Comparison of ENCODE assay signal across 8 mouse cellular contexts in the genomic region with DNA sequence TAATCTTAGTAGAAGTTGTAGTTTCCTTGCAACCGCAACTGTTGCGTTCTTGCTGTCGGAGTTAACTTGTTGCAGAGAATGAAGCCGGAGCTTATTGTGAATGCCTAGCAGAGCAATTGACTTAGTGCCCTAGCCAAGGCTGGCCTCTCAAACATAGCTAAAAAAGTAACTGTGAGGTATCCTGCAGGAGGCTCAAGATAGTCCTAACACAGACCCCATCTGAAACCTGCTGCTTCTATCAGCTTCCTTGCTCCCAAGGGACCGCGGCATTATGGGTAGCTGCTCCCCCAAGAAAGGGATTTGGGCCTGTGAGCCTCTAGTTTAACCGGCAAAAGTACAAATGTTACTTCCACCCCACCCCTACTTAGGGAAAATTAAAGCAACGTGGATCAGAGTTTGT. TPM values are rescaled to one million over a fixed set of nuclear protein-coding genes. Genes with fewer than 3 reads are reported as not detected.
DNase-seq lines count a peak whose midpoint lies in the region; ATAC-seq and TF ChIP-seq lines count a peak whose summit lies in the region.

No protein-coding gene starts in this region.

- H3K9me3 ChIP-seq in lung, embryonic 14.5 days (ENCODE audit: low read depth, low read length): no peaks in the 10 kb centered on the region
- H3K9me3 ChIP-seq in forebrain, postnatal 0 days (ENCODE audit: low read length): no peaks in the 10 kb centered on the region
- H3K9me3 ChIP-seq in limb, embryonic 13.5 days: no peaks in the 10 kb centered on the region

- peak overlapping the region; percentile 100 for H3K27ac ChIP-seq in lung, embryonic 14.5 days (ENCODE audit: low read depth)
- peak overlapping the region; percentile 21; the same call in 1 of the 2 replicates for H3K27ac ChIP-seq in forebrain, postnatal 0 days (ENCODE audit: low read depth, low read length)
- peak overlapping the region; percentile 100 for H3K27ac ChIP-seq in limb, embryonic 13.5 days
- H3K27ac ChIP-seq in small intestine, adult 2 months (ENCODE audit: insufficient read depth, low read depth, low read length): peak overlapping the region; percentile 100
- no peak overlapping the region for H3K27ac ChIP-seq in cerebellum, adult 2 months (ENCODE audit: insufficient read depth, low read length)

- peak overlapping the region; percentile 88; the same call in 1 of the 2 replicates for H3K4me3 ChIP-seq in lung, embryonic 14.5 days (ENCODE audit: low read depth, low read length)
- H3K4me3 ChIP-seq in forebrain, postnatal 0 days (ENCODE audit: low read depth, low read length): peak overlapping the region; percentile 95; the same call in 1 of the 2 replicates
- peak overlapping the region; percentile 90 for H3K4me3 ChIP-seq in limb, embryonic 13.5 days
- no peak overlapping the region for H3K4me3 ChIP-seq in small intestine, adult 2 months (ENCODE audit: low read depth, low read length)
- H3K4me3 ChIP-seq in cerebellum, adult 2 months (replicated peaks; ENCODE audit: insufficient read depth, low read depth, low read length): no peak overlapping the region

- no peak for ATAC-seq in lung, embryonic 14.5 days (ENCODE audit: insufficient read depth)
- no peak for ATAC-seq in forebrain, postnatal 0 days
- no peak for ATAC-seq in limb, embryonic 13.5 days (ENCODE audit: low FRiP score, low read depth)

- TF ChIP-seq CTCF in lung, embryonic 14.5 days (IDR thresholded peaks at IDR 0.05; ENCODE audit: low read depth): no peak
- no peak for TF ChIP-seq CTCF in forebrain, postnatal 0 days (IDR thresholded peaks at IDR 0.05; ENCODE audit: low read depth)
- no peak for TF ChIP-seq CTCF in small intestine, adult 2 months (IDR thresholded peaks at IDR 0.05; ENCODE audit: extremely low read depth, insufficient read length, insufficient replicate concordance, low read depth, low read length)
- TF ChIP-seq CTCF in cerebellum, adult 2 months (IDR thresholded peaks at IDR 0.05; ENCODE audit: borderline replicate concordance, insufficient read depth, low read depth, low read length): no peak

- no peaks in the 10 kb centered on the region for H3K27me3 ChIP-seq in lung, embryonic 14.5 days (ENCODE audit: insufficient read depth, low read length)
- H3K27me3 ChIP-seq in forebrain, postnatal 0 days (ENCODE audit: insufficient read depth, low read length): no peaks in the 10 kb centered on the region
- no peaks in the 10 kb centered on the region for H3K27me3 ChIP-seq in limb, embryonic 13.5 days
- H3K27me3 ChIP-seq in small intestine, adult 2 months (ENCODE audit: control insufficient read depth, insufficient read depth, low read length): no peaks in the 10 kb centered on the region
- no peaks in the 10 kb centered on the region for H3K27me3 ChIP-seq in cerebellum, adult 2 months (ENCODE audit: control insufficient read depth, insufficient read depth, low read length)

- H3K4me1 ChIP-seq in lung, embryonic 14.5 days (ENCODE audit: insufficient read depth): peaks cover 14% of the 10 kb centered on the region; the same call in 1 of the 2 replicates
- no peaks in the 10 kb centered on the region for H3K4me1 ChIP-seq in forebrain, postnatal 0 days (ENCODE audit: insufficient read depth)
- peaks cover 51% of the 10 kb centered on the region for H3K4me1 ChIP-seq in limb, embryonic 13.5 days
- H3K4me1 ChIP-seq in small intestine, adult 2 months (ENCODE audit: control insufficient read depth, insufficient read depth, insufficient read length, low read length): peaks cover 11% of the 10 kb centered on the region
- H3K4me1 ChIP-seq in cerebellum, adult 2 months (ENCODE audit: control insufficient read depth, insufficient read depth, low read length): no peaks in the 10 kb centered on the region

- TF ChIP-seq POLR2A in small intestine, adult 2 months (IDR thresholded peaks at IDR 0.05; ENCODE audit: low read depth, low read length): no peak
- TF ChIP-seq POLR2A in cerebellum, adult 2 months (IDR thresholded peaks at IDR 0.05; ENCODE audit: borderline replicate concordance, insufficient read depth, low read length): no peak

- WGBS in lung, embryonic 14.5 days: 41% methylated on average over 8 of the region's 8 CpGs
- WGBS in forebrain, postnatal 0 days: 36% methylated on average over 8 of the region's 8 CpGs
- 32% methylated on average over 8 of the region's 8 CpGs for WGBS in limb, embryonic 13.5 days
- 74% methylated on average over 8 of the region's 8 CpGs for WGBS in small intestine, adult 2 months
- 47% methylated on average over 8 of the region's 8 CpGs for WGBS in cerebellum, adult 2 months

- peak overlapping the region; percentile 66 for H3K4me2 ChIP-seq in lung, embryonic 14.5 days
- peak overlapping the region; percentile 85 for H3K4me2 ChIP-seq in forebrain, postnatal 0 days (ENCODE audit: low read depth)
- H3K4me2 ChIP-seq in limb, embryonic 13.5 days (replicated peaks): peak overlapping the region; percentile 86

- no peak for DNase-seq in lung, embryonic 14.5 days
- no peak for DNase-seq in lung, postnatal 10 days
- DNase-seq in forebrain, postnatal 0 days: no peak
- DNase-seq in urinary bladder, postnatal 25 days (ENCODE audit: low spot score): no peak
- no peak for DNase-seq in cerebellum, adult 2 months
- DNase-seq in thymus, postnatal 14 days: no peak

- H3K9ac ChIP-seq in lung, embryonic 14.5 days: peak overlapping the region; percentile 97; the same call in 1 of the 2 replicates
- 0 out of 2 replicates have a peak overlapping the region, but pooled peaks have one; percentile 1 for H3K9ac ChIP-seq in forebrain, postnatal 0 days
- peak overlapping the region; percentile 98 for H3K9ac ChIP-seq in limb, embryonic 13.5 days

- peaks cover 28% of the 10 kb centered on the region for H3K36me3 ChIP-seq in lung, embryonic 14.5 days (ENCODE audit: insufficient read depth)
- peaks cover 19% of the 10 kb centered on the region for H3K36me3 ChIP-seq in forebrain, postnatal 0 days (ENCODE audit: insufficient read depth)
- peaks cover 29% of the 10 kb centered on the region for H3K36me3 ChIP-seq in limb, embryonic 13.5 days
- H3K36me3 ChIP-seq in small intestine, adult 2 months (ENCODE audit: control insufficient read depth, insufficient read depth, low read length): peaks cover 33% of the 10 kb centered on the region

RNA-seq across cellular contexts. Expression of a gene that starts 0.9 kb away (rescaled TPM):
- polyA plus RNA-seq in lung, embryonic 14.5 days (2014; fragmentation: Nextera tagmentation; extraction: Ambion mirVana): 81.0 and 93.6 TPM in 2 replicates
- total RNA-seq in forebrain, postnatal 0 days (2014; rRNA removed): 43.5 and 48.2 TPM in 2 replicates
- 61.9 and 75.8 TPM in 2 replicates for polyA plus RNA-seq in forebrain, postnatal 0 days (2015; fragmentation: Nextera tagmentation; extraction: Ambion mirVana)
- polyA plus RNA-seq in limb, embryonic 13.5 days (2015; fragmentation: Nextera tagmentation; extraction: Ambion mirVana): 131 and 136 TPM in 2 replicates
- 171 and 272 TPM in 2 replicates for polyA plus RNA-seq in small intestine, adult 2 months (2012; rRNA removed)
- 39.1 and 45.7 TPM in 2 replicates for polyA plus RNA-seq in cerebellum, adult 2 months (2012; rRNA removed)

Comparison
In these comparisons a context has a peak if more than half of its experiments do, and no peak if none do; other contexts are left out.
1. H3K4me3 ChIP-seq: peak in lung, embryonic 14.5 days (single experiment), forebrain, postnatal 0 days (single experiment) and limb, embryonic 13.5 days (single experiment); none in small intestine, adult 2 months (single experiment) and cerebellum, adult 2 months (single experiment).
2. H3K9ac ChIP-seq: peak in every context shown above with its lines; median percentile 98 in limb, embryonic 13.5 days; 97 in lung, embryonic 14.5 days; 1 in forebrain, postnatal 0 days.
3. Peak in every context shown above with its lines, with median percentiles within 50 percentile points of each other: H3K4me2 ChIP-seq.